Mouse (Mus musculus) liver, postnatal 0 days (tissue): Measurements from ENCODE around the gene Clybl.

Source experiments
- CTCF ChIP-seq: sonication (generic); IDR thresholded peaks from 2 replicates; pipeline ENCODE4 v1.5.1; 2016; ENCODE audit warnings: antibody characterized with exemption, low read depth
- EP300 ChIP-seq: IDR thresholded peaks from 2 replicates; pipeline ENCODE4 v1.6.1; 2016; ENCODE audit warnings: antibody characterized with exemption, low read depth, mild to moderate bottlenecking

GRCm38 (mm10) chr14:122296399-122296798, 114.9 kb downstream of the Clybl start:
- TF ChIP-seq CTCF (no peak), EP300 (no peak)
